In the genomic region with DNA sequence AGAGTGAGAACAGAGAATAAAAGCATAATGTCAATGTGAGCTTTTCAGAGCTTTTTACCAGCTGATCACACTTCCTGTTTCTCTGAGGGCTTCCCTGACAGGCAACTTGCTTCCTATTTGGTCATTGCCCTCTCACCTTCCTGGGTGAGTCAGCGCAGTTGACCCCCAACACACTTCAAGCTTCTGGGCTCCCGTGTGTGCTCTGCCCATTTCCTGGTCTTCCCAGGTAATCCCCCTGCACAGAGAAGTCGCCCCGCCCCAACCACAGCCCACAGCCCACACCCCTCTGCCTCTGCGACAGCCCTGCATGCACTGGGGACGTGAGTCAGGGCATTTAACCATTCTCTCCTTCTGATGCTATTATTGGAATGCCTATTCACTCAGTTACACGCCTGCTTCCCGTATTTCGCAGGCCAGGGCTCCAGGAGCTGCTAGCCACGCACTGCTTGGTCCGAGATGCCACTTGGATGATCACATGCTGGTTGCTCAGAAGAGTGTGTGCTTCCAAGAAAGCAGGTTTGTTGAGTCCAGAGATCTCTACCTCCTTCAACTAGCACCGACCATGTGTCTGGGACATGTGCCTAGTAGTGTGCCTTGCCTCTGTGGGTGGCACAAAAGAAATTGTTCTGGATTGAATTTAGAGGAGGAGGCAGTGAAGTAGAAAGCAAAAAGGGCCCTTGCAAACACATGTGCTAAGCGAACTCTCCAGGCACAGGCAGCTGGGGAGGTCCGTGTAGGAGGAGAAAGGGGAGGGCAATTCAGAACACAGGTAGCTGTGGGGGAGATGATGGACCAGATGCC, we compare ENCODE assay signal across 7 mouse cellular contexts.
DNase-seq lines count a peak whose midpoint lies in the region; ATAC-seq and TF ChIP-seq lines count a peak whose summit lies in the region.

No protein-coding gene starts in this region.

- no peaks in the 10 kb centered on the region for H3K9me3 ChIP-seq in midbrain, embryonic 15.5 days
- H3K9me3 ChIP-seq in midbrain, embryonic 14.5 days (ENCODE audit: control insufficient read depth, low read length) = no peaks in the 10 kb centered on the region
- no peaks in the 10 kb centered on the region for H3K9me3 ChIP-seq in liver, embryonic 12.5 days (replicated peaks)

- no peaks in the 10 kb centered on the region for H3K4me1 ChIP-seq in midbrain, embryonic 15.5 days
- H3K4me1 ChIP-seq in midbrain, embryonic 14.5 days (ENCODE audit: control insufficient read depth, insufficient read depth, low read length) = no peaks in the 10 kb centered on the region
- peaks cover 40% of the 10 kb centered on the region for H3K4me1 ChIP-seq in bone marrow macrophage, adult 2 months (ENCODE audit: control insufficient read depth, insufficient read depth, low read length)
- H3K4me1 ChIP-seq in liver, embryonic 12.5 days = peaks cover 71% of the 10 kb centered on the region

- no peak for TF ChIP-seq POLR2A in bone marrow macrophage, adult 2 months (IDR thresholded peaks at IDR 0.05; ENCODE audit: borderline replicate concordance, low read depth, low read length)

- WGBS in midbrain, embryonic 15.5 days = 46% methylated on average over 14 of the region's 14 CpGs
- WGBS in midbrain, embryonic 14.5 days = 51% methylated on average over 14 of the region's 14 CpGs
- WGBS in liver, embryonic 12.5 days (ENCODE audit: insufficient replicate concordance) = 12% methylated on average over 14 of the region's 14 CpGs

- H3K4me2 ChIP-seq in midbrain, embryonic 15.5 days = no peak overlapping the region
- H3K4me2 ChIP-seq in midbrain, embryonic 14.5 days (ENCODE audit: low read length) = no peak overlapping the region
- peak overlapping the region; percentile 53 for H3K4me2 ChIP-seq in liver, embryonic 12.5 days

- H3K27me3 ChIP-seq in midbrain, embryonic 15.5 days (replicated peaks) = no peaks in the 10 kb centered on the region
- no peaks in the 10 kb centered on the region for H3K27me3 ChIP-seq in midbrain, embryonic 14.5 days (ENCODE audit: control insufficient read depth, insufficient read depth, low read length)
- peaks cover 10% of the 10 kb centered on the region; the same call in 1 of the 2 replicates for H3K27me3 ChIP-seq in liver, embryonic 12.5 days (replicated peaks)

- peak; percentile 45; the same call in 1 of the 2 replicates for ATAC-seq in midbrain, embryonic 15.5 days (replicated peaks)
- no peak for ATAC-seq in midbrain, embryonic 14.5 days (ENCODE audit: low FRiP score, low TSS enrichment)
- peak; percentile 69 for ATAC-seq in liver, embryonic 12.5 days

- H3K9ac ChIP-seq in midbrain, embryonic 15.5 days = no peak overlapping the region
- no peak overlapping the region for H3K9ac ChIP-seq in midbrain, embryonic 14.5 days (replicated peaks; ENCODE audit: low read length)
- H3K9ac ChIP-seq in liver, embryonic 12.5 days = peak overlapping the region; percentile 54

- intact Hi-C loops in heart, postnatal 36 days (cut with DNase I) = no loop called here
- intact Hi-C loops in gastrocnemius, postnatal 36 days (cut with DNase I) = no loop called here

- TF ChIP-seq CTCF in bone marrow macrophage, adult 2 months (IDR thresholded peaks at IDR 0.05; ENCODE audit: low read depth, low read length) = no peak

- no peak overlapping the region for H3K27ac ChIP-seq in midbrain, embryonic 15.5 days
- H3K27ac ChIP-seq in midbrain, embryonic 14.5 days (replicated peaks; ENCODE audit: low read depth, low read length) = no peak overlapping the region
- peak overlapping the region; percentile 89 for H3K27ac ChIP-seq in bone marrow macrophage, adult 2 months (ENCODE audit: insufficient read depth, low read depth, low read length)
- H3K27ac ChIP-seq in liver, embryonic 12.5 days = peak overlapping the region; percentile 53

- DNase-seq in midbrain, embryonic 14.5 days = no peak
- DNase-seq in heart, postnatal 36 days = peak; percentile 3 to 11
- peak; percentile 31 to 37 for DNase-seq in spleen, adult 18-20 months
- DNase-seq in gastrocnemius, postnatal 36 days = no peak

- H3K4me3 ChIP-seq in midbrain, embryonic 15.5 days = no peak overlapping the region
- no peak overlapping the region for H3K4me3 ChIP-seq in midbrain, embryonic 14.5 days (replicated peaks; ENCODE audit: low read depth, low read length)
- peak overlapping the region; percentile 48 for H3K4me3 ChIP-seq in bone marrow macrophage, adult 2 months (ENCODE audit: insufficient read depth, low read length)
- peak overlapping the region; percentile 22; the same call in 1 of the 2 replicates for H3K4me3 ChIP-seq in liver, embryonic 12.5 days

- no peaks in the 10 kb centered on the region for H3K36me3 ChIP-seq in midbrain, embryonic 15.5 days (replicated peaks)
- H3K36me3 ChIP-seq in midbrain, embryonic 14.5 days (ENCODE audit: control insufficient read depth, insufficient read depth, low read length) = no peaks in the 10 kb centered on the region
- H3K36me3 ChIP-seq in liver, embryonic 12.5 days = no peaks in the 10 kb centered on the region

Comparison
In these comparisons a context has a peak if more than half of its experiments do, and no peak if none do; other contexts are left out.
1. H3K27ac ChIP-seq: peak in bone marrow macrophage, adult 2 months (single experiment) and liver, embryonic 12.5 days (single experiment); none in midbrain, embryonic 15.5 days (single experiment) and midbrain, embryonic 14.5 days (single experiment).
2. H3K4me3 ChIP-seq: peak in bone marrow macrophage, adult 2 months (single experiment) and liver, embryonic 12.5 days (single experiment); none in midbrain, embryonic 15.5 days (single experiment) and midbrain, embryonic 14.5 days (single experiment).
3. DNase-seq: peak in heart, postnatal 36 days (2 of 2) and spleen, adult 18-20 months (2 of 2); none in midbrain, embryonic 14.5 days (single experiment) and gastrocnemius, postnatal 36 days (0 of 2).